Mouse (Mus musculus) stomach, postnatal 0 days (tissue): ENCODE data around the gene Oca2.

Experiments
- CTCF ChIP-seq: IDR thresholded peaks from 2 replicates; pipeline ENCODE4 v1.5.1; 2016; ENCODE audit warnings: antibody characterized with exemption, low read depth, mild to moderate bottlenecking, moderate library complexity
- EP300 ChIP-seq: optimal IDR thresholded peaks from 2 replicates; pipeline ENCODE3; 2016; ENCODE audit warnings: antibody characterized with exemption

DNA sequence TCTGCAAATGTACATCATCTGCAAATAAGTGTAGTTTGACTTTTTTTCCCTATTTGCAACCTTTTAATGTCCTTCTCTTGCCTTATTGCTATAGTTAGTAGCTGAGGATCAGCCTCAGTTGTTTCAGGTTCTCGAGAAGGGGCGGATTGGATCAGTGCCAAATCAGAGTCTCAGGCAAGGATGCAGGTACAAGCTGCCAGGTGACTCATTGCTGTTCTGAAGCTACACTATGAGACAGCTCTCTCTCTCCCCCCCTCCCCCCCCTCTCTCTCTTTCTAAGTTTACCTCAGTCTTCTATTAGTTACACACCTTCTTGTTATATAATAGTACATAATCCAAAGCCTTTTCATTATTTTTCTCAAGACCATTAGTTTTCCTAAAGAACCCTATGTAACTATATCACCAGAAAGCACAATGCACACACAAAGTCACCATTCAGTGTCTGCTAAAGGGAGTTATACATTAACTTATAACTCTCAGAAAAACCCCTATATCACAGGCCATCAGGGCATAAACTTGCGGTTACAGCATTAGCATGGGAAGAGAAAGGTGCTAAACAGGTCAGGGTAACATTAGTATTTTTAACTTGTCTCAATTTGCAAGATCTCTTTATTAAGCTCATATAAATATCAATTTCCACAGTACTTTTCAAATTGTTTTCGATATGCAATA is 142.3 kb downstream of the Oca2 start:
- TF ChIP-seq CTCF (no peak), EP300 (no peak)
